Mouse (Mus musculus) heart, embryonic 14.5 days (tissue): ENCODE data around the gene Atg4d. TPM values are rescaled to one million over a fixed set of nuclear protein-coding genes. Genes with fewer than 3 reads are reported as not detected.
A peak's percentile ranks its signal among the peaks of the same experiment; 100 is the strongest.

Experiments used
- ATAC-seq: fragments of 200-750 bp; cut with Nextera tagmentation; 2 replicates; pipeline ENCODE4 v1.8.0; 2017; ENCODE audit warnings: low read depth, moderate TSS enrichment; ENCODE audit not compliant: insufficient number of reproducible peaks, insufficient read depth, low FRiP score
- H3K27ac ChIP-seq, 2 experiments: fragments of 200-500 bp in 1 of 2; fragments of 300-500 bp in 1 of 2; sonication (generic) in 1 of 2; replicated peaks in 1 of 2; 2 replicates each; pipeline ENCODE4 v1.5.1; 2012 to 2014; ENCODE audit warnings: low read depth in 2 of 2, low read length in 2 of 2, control low read depth in 1 of 2, mild to moderate bottlenecking in 1 of 2, mixed read lengths in 1 of 2; ENCODE audit not compliant: control insufficient read depth in 1 of 2, insufficient read depth in 1 of 2
- H3K27me3 ChIP-seq: fragments of 300-500 bp; sonication (generic); 2 replicates; pipeline ENCODE4 v1.6.1; 2014; ENCODE audit warnings: mild to moderate bottlenecking, low read length, control low read depth; ENCODE audit not compliant: control insufficient read depth, insufficient read depth
- H3K36me3 ChIP-seq: fragments of 300-500 bp; sonication (generic); 2 replicates; pipeline ENCODE4 v1.6.1; 2014; ENCODE audit warnings: mild to moderate bottlenecking, control low read depth, low read length, mixed read lengths; ENCODE audit not compliant: control insufficient read depth, insufficient read depth
- H3K4me1 ChIP-seq, 2 experiments: fragments of 200-500 bp in 1 of 2; fragments of 300-500 bp in 1 of 2; sonication (generic) in 1 of 2; 2 replicates each; pipeline ENCODE4 v1.6.1; 2012 to 2014; ENCODE audit warnings: low read length in 2 of 2, control low read depth in 1 of 2, mixed read lengths in 1 of 2; ENCODE audit not compliant: control insufficient read depth in 2 of 2, insufficient read depth in 2 of 2
- H3K4me2 ChIP-seq: fragments of 300-500 bp; sonication (generic); 2 replicates; pipeline ENCODE4 v1.6.1; 2014; ENCODE audit warnings: mild to moderate bottlenecking, low read length
- H3K4me3 ChIP-seq, 2 experiments: fragments of 200-500 bp in 1 of 2; fragments of 300-500 bp in 1 of 2; sonication (generic) in 1 of 2; 2 replicates each; pipeline ENCODE4 v1.5.1; 2012 to 2014; ENCODE audit warnings: low read length in 2 of 2, mild to moderate bottlenecking in 2 of 2, control low read depth in 1 of 2, low read depth in 1 of 2, moderate library complexity in 1 of 2; ENCODE audit not compliant: control insufficient read depth in 1 of 2, insufficient read depth in 1 of 2
- H3K9ac ChIP-seq: fragments of 300-500 bp; sonication (generic); 2 replicates; pipeline ENCODE4 v1.6.1; 2014; ENCODE audit warnings: mild to moderate bottlenecking, low read length
- H3K9me3 ChIP-seq: fragments of 300-500 bp; sonication (generic); 2 replicates; pipeline ENCODE4 v1.6.1; 2016; ENCODE audit warnings: low read length, control low read depth; ENCODE audit not compliant: control insufficient read depth
- WGBS: fragments of 180-500 bp; shearing (Covaris S2); extraction: QIAGEN DNeasy Blood & Tissue Kit; methylation state at CpG from one replicate; pipeline ENCODE4 v1.1.7; 2014; 5-methylcytosine and 5-hydroxymethylcytosine counted together
- polyA plus RNA-seq: library from polyadenylated mRNA; unstranded; fragments of >200 nt; fragmentation: Nextera tagmentation; extraction: Ambion mirVana; gene quantifications from 2 replicates; pipeline ENCODE4 v1.2.1, GENCODE M21; 2014

The Atg4d gene
- polyA plus RNA-seq, 1 experiment from 2014 or later = 51.4 TPM

DNA sequence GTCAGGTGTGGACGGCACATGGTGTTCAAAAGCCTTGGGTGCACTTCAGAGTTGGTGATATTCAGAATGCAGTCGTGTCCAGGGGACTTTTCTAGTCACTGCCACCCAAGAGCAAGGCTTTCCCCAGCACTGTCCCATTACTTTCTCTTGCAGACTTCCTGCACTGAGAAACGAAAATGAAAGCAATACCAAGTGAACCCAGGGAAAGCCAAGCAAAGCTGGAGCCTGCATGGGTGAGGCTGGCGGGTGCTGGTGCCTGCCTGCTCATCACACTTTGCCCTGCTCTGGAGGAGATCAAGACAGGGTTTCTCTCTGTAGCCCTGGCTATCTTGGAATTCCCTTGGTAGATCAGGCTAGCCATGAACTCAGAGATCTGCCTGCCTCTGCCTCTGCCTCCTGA, 29.8 kb upstream of the Atg4d start:
- H3K4me2 ChIP-seq = no peak overlapping the region
- no peaks in the 10 kb centered on the region for H3K27me3 ChIP-seq
- no peak overlapping the region for H3K9ac ChIP-seq
- no peaks in the 10 kb centered on the region for H3K9me3 ChIP-seq
- peaks cover 9 to 16% of the 10 kb centered on the region in 2 experiments for H3K4me1 ChIP-seq
- H3K36me3 ChIP-seq = peaks cover 66% of the 10 kb centered on the region
- no peak overlapping the region for H3K27ac ChIP-seq
- 74% methylated on average over 4 of the region's 4 CpGs for WGBS
- no peak for ATAC-seq
- H3K4me3 ChIP-seq = no peak overlapping the region

DNA sequence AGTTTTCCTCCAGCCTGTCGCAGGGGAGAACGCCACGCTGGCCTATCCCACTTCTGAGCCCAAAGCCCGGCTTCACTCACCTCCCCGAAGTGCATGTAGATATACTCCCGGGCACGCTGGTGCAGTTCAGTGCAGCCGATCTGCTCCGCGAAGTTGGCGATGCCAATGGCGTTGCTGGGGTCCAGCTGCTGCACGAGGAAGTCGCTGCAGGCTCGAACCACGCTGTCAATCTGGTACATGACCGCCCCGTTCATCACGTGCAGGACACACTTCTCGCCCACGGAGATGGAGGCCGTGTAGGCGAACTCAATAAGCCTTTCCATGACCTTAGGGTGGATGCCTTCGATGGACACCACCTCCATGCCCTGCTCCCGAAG, 28.1 kb upstream of the Atg4d start:
- WGBS = 83% methylated on average over 25 of the region's 25 CpGs
- peak overlapping the region; percentile 83 for H3K4me2 ChIP-seq
- H3K27ac ChIP-seq = peak overlapping the region; percentile 96
- ATAC-seq = no peak
- H3K9me3 ChIP-seq = no peaks in the 10 kb centered on the region
- peaks cover 49% of the 10 kb centered on the region for H3K36me3 ChIP-seq
- H3K9ac ChIP-seq = peak overlapping the region; percentile 98
- peak overlapping the region; percentile 71 to 85; a peak in 2 of 4 replicates for H3K4me3 ChIP-seq
- no peaks in the 10 kb centered on the region for H3K27me3 ChIP-seq
- peaks cover 9 to 16% of the 10 kb centered on the region in 2 experiments for H3K4me1 ChIP-seq

DNA sequence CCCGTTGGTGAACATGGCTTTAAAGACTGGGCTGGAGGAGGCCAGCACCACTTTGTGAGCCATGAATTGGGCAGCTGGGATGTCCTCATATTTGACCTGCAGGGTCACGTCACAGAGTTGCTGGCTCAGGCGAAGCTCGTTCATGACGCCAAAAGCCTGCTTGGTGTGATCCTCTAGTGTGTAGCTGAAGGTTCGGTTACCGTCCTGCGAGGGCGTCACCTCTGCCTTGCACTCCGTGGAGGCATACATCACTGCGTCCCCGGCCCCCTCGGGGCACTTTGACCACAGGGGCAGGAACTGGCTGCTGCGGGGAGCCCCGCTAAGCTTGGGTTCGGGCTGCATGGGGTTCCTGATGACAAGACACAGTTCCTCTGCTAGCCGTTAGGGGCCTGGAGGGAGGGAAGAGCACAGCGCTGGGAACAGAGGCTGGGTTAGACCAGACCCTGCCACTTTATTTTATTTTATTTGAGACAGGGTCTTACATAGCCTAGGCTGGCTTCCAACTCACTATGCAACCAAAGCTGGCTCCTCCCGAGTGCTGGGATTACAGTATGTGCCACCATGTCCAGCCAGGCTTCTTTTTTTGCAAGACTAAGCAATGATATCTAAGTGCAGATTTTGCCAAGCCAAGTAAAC, 27.6 kb upstream of the Atg4d start:
- ATAC-seq = no peak
- H3K36me3 ChIP-seq = peaks cover 44% of the 10 kb centered on the region
- H3K4me3 ChIP-seq = peak overlapping the region; percentile 71 to 85
- H3K9ac ChIP-seq = peak overlapping the region; percentile 98
- H3K4me2 ChIP-seq = peak overlapping the region; percentile 83
- H3K27ac ChIP-seq = peak overlapping the region; percentile 96
- H3K4me1 ChIP-seq = peaks cover 9 to 16% of the 10 kb centered on the region in 2 experiments
- 11% methylated on average over 19 of the region's 19 CpGs for WGBS
- no peaks in the 10 kb centered on the region for H3K9me3 ChIP-seq
- H3K27me3 ChIP-seq = no peaks in the 10 kb centered on the region

DNA sequence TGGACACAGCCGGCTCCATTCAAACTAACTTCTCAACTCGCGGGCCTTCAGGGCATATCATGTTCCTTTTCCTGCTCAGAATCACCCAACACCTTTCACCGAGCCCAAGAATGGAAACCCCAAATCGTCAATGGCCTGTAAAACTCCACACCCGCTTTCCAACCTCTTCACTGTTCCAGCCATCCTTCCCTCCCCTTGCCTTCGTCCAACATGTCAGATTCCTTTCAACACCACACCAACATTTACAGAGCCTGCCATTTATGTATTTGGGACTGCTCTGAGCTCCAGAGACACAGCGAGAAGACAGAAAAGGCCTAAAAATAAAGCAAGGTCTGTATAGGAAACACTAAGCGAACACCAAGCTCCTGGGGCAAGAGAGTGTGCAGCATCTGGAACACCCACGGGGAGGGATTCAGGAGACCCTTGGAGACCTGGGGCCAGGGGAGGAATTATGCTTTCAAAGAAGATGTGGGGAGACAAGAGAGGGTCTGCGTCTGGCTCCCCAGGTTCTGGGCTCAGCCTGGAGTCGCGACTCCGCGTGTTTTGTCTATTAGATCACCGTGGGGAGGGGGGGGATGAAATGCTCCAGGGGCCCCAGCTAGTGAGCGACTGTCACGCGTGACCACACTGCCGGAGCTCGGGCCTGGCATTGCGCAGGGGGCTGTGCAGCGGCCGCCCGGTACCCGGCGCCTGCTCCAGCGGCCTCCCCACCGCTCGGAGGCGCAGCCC, 26.9 kb upstream of the Atg4d start:
- under 1% methylated on average over 31 of the region's 31 CpGs for WGBS
- ATAC-seq = peak; percentile 11; the same call in 1 of the 2 replicates

DNA sequence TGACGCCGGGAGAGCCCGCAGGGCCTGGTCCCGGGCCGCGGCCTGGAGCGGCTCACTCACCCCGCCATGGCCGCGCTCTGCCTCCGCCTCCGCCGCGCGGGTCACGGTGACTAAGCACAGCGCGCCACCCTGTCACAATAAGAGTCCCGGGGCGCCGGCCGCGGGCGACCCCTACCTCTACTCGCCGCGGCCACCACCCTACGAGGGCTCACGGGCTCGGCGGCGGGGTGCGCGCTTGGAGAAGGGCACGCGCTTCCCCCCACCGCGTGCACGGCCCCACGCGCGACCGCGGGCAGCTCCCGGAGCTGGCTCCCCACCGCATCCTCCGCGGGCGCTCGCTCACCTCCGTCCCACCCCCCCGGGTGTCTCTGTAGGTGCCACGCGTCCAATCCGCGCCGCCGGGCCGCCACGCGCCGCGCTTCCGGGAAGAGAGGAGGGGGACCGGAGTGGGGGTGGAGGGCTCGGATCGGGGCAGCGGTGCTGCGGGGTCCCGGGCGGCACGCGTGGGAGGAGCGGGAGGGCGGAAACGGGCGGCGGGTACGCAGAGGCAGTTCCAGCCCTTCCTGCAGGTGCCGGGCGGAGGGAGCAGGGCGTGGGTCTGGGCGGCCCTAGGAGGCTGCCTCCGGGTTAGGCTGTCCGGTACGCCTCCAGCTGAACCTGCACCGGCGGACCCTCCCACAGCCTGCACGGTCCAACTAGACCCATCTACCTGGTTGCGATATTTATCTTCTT, 26.2 kb upstream of the Atg4d start, which contains the start of gene Keap1:
Gene Keap1 (minus strand): TSS at position 629 of the 732 bp plus-strand sequence.
- ATAC-seq = peak; percentile 82
- peaks cover 30% of the 10 kb centered on the region for H3K36me3 ChIP-seq
- under 1% methylated on average over 76 of the region's 90 CpGs for WGBS
- H3K9ac ChIP-seq = peak within 1 kb of the TSS; percentile 98
- peaks cover 9 to 17% of the 10 kb centered on the region in 2 experiments for H3K4me1 ChIP-seq
- peak within 1 kb of the TSS; percentile 71 to 85 for H3K4me3 ChIP-seq
- 0 out of 2 replicates have a peak, but pooled peaks cover 2% of the 10 kb centered on the region for H3K9me3 ChIP-seq
- peak within 1 kb of the TSS; percentile 96 for H3K27ac ChIP-seq
- peaks cover 12% of the 10 kb centered on the region for H3K27me3 ChIP-seq
- H3K4me2 ChIP-seq = peak within 1 kb of the TSS; percentile 83

More for the DNA sequence above, 26.9 kb upstream of the Atg4d start:
- Histone ChIP-seq H3K9ac (peak overlapping the region; percentile 98), H3K4me3 (peak overlapping the region; percentile 71 to 85), H3K4me1 (peaks cover 9 to 16% of the 10 kb centered on the region in 2 experiments), H3K4me2 (peak overlapping the region; percentile 83), H3K27ac (peak overlapping the region; percentile 96), H3K27me3 (peaks cover 5% of the 10 kb centered on the region), H3K9me3 (0 out of 2 replicates have a peak, but pooled peaks cover 2% of the 10 kb centered on the region), H3K36me3 (peaks cover 37% of the 10 kb centered on the region)

DNA sequence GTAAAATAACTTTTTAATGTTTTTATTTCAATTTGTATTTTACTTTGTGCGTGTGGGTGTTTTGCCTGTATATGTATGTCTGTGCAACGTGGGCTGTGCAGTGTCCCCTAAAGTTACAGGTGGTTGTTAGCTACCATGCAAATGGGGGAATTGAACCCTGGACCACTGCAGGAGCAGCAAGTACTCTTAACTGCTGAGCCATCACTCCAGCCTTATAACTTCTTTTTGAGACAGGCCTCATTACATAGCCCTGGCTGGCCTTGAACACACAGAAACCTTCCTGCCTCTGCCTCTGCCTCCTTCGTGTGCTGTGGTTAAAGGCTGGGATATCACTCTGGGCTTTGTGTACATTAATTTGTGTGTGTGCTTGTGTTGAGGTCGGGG, 25.6 kb upstream of the Atg4d start:
- Histone ChIP-seq H3K36me3 (peaks cover 24% of the 10 kb centered on the region), H3K27me3 (peaks cover 18% of the 10 kb centered on the region), H3K9me3 (0 out of 2 replicates have a peak, but pooled peaks cover 2% of the 10 kb centered on the region), H3K9ac (peak overlapping the region; percentile 98), H3K4me3 (peak overlapping the region; percentile 71 to 85), H3K27ac (peak overlapping the region in 1 of 2 experiments; percentile 96; a peak in 3 of 4 replicates), H3K4me2 (peak overlapping the region; percentile 83), H3K4me1 (peaks cover 9 to 22% of the 10 kb centered on the region in 2 experiments)
- 37% methylated on average over 4 of the region's 4 CpGs for WGBS
- ATAC-seq = no peak

DNA sequence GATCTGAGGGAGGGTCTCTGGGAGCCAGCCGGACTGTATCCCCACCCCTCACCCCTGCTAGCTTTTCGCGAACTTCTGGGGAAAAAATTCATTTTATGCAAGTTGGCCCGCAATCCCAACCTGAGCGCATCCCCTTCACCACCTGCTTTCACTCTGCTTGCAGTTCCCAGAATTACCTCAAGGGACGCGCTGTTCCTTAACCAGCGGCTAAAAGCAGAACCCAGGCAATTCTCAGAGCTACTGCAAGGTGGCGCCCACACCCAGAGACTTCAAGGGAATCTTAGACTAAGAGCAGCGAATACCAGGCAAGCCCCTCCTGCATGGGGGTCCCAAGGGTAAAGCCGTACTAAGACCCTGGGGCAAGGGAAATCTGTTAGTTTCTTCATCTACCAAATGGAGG, 23.8 kb upstream of the Atg4d start:
- Histone ChIP-seq H3K36me3 (peaks cover 7% of the 10 kb centered on the region), H3K4me1 (peaks cover 9 to 25% of the 10 kb centered on the region in 2 experiments), H3K4me2 (no peak overlapping the region), H3K9ac (no peak overlapping the region), H3K27ac (no peak overlapping the region), H3K9me3 (0 out of 2 replicates have a peak, but pooled peaks cover 2% of the 10 kb centered on the region), H3K4me3 (no peak overlapping the region), H3K27me3 (peaks cover 37% of the 10 kb centered on the region)
- ATAC-seq = no peak
- WGBS = 10% methylated on average over 11 of the region's 11 CpGs
